Mouse (Mus musculus) embryo, embryonic 10 days (tissue): ENCODE data around the gene Thrb.

Experiments used
- DNase-seq: peaks from one replicate; pipeline ENCODE4 v3.0.0-alpha.2; 2015; ENCODE audit warnings: low spot score

Thrb gene

DNA sequence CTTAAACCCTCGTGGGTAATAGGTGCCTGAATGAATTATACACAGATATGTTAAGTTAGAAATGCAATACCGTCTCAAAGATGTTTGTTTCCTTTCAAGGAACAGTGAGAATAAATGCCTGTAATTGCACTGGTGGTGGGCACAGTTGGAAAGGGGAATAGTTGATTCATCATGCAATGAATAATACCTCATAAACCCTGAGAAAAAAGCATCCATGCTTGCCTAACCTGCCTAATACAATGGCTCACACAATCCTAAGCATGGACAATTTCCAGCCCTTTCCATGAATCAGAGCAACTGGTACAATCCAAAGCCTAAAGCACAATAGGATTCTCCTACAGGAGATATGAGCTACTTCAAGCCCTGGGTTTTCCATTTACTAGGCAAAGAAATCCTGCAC lies 299.8 kb downstream of the Thrb start:
- no peak for DNase-seq

DNA sequence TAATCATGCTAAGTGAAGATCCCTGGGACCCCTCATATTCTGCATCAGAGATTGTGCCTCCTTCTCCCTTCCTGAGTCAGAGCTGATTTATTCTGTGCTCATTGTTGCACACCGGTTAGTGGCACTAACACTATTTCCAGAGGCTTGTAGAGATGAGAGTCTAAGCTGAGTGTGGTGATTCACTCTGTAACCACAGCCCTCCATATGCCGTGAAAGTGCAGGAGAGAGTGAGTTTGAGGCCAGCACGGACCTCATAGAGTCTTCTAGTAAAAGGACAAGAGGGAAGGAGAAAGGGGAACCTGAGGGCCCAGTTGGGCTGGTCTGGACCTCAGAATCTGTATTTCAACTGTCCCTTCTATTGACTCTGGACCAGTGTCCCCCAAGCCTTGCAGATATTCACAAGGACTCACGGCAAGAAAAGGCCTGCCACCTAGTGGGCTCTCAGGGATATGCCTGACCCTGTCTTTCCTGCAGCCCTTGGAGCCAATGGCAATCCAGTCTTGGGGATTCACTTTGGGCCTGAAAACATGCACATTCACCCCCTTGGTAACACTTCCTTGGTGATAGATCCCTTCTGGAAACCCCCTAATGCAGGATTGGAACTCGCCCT lies 307.2 kb downstream of the Thrb start:
- peak; percentile 71 for DNase-seq

DNA sequence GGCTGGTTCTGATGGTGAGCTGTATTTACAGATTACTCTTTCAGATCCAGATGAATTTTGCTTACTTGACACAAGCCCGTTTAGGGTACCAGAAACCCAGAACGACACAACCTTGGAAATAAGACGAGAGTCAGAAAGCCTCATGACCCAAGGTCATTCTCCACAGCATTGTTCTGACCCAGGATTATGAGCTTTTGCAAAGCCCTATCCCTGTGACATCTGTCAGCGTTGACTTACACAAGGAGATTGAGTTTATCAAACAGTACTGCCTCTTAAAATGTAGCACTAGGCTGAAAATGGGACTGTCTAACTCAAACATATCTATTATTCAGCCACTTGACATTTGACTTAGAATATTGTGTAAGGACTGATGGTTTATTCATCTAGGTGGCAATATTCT lies 312.1 kb downstream of the Thrb start:
- DNase-seq = no peak

DNA sequence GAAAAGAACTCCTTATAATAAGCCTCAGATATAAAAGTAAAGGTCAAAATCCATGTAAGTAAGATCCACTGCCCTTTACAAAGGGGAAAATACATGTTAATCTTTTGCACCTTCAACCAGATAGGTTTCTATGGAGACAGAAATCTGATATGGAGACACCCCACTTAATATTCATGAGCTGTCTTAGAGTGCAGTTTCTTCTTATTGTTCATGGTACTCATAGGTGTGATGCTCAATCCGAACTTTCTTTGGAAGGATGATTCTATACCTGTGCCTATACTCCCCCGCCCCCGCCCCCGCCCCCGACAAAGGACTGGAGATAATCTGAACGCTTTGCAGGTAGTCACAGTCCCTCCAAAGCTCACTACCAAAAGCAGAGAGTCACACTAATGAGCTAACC lies 312.6 kb downstream of the Thrb start:
- no peak for DNase-seq

DNA sequence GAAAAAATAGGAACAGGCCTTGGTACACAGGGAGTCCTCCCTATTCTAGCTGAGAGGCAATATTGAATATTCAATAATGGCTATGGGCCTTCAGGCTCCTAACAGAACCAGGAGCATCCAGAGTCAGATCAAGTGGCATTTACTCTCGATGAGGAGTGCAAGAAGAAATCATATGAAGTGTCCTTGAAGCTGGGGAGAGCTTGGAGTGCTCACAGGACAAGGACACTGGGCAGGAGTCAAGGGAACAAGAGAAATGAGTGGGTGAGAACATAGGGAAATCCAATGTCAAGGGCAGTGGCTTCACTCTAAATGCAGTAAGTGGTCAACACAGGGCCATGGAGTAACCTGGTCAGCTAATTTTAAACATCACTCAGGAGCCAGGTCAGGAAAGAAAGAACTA lies 315.7 kb downstream of the Thrb start:
- no peak for DNase-seq

DNA sequence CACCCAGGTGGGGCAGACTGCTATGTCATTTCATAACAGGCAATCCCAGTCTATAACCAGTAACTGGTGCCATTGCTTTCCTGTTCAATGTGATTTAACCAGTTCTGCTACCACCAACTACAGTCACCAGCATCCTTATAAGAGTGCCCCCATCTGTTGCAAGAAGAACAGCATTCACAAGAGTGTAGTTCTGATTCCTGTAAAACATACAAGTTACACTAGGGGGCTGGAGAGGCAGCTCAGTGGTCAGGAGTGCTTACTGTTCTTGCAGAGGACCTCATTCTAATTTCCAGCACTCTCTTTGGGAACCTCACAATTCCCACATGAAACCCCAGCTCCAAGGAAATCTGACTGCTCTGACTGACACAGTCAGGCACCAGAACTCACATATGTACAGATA lies 318.2 kb downstream of the Thrb start:
- no peak for DNase-seq

DNA sequence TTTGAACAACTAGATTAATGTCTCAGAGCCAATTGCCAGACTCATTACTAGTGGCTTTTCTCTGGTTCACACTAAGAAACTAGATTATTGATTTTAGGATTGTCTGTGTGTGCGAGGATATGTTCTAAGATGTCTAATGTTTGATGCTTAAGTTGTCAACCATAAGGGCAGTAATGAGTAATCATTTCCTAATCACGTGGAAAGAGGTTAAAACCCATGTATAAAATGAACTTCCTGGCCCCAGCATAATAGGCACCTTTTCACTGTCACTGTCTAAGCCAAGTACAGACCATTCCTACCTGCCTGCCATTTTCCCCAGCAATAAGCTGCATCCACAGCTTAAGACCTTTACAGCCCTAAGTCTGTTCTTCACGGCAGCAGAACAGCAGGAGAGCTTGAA lies 321.2 kb downstream of the Thrb start:
- no peak for DNase-seq

DNA sequence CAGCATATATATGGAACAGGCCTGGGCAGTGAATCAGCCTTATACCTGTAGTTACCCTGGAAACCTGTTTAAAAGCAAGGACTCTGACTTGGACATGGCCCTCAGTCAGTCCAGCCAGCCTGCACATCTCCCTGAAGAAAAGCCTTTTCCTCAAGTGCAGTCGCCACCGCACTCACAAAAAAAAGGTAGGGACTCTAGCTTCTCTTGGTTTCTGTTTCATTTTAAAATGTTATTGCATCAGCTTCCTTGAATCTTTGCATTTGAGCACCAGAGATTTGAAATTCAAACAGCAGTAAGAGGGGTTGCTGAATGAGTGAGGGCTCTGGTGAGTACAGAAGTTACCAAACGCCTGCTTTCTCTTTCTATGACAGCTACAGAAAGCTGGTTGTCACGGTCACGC lies 322.0 kb downstream of the Thrb start:
- DNase-seq = no peak

DNA sequence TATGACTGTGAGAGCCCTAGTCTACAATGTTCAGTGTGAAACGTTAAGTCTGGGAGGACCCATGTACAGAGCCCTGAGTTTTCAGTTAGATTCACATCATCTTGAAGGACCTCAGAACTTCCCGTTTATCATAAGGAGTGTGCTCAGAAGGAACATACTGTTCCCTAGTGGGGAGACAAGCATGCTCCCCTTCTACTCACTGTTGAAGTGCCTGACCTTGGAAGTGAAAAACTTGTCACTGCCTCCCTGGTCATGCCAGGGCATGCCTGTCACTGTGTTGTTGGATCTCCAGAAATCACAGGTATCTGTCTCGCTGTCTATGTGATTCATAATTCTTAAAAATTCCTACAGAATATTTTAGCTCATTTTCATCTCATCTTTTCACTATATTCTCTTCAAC lies 323.3 kb downstream of the Thrb start:
- DNase-seq = no peak

DNA sequence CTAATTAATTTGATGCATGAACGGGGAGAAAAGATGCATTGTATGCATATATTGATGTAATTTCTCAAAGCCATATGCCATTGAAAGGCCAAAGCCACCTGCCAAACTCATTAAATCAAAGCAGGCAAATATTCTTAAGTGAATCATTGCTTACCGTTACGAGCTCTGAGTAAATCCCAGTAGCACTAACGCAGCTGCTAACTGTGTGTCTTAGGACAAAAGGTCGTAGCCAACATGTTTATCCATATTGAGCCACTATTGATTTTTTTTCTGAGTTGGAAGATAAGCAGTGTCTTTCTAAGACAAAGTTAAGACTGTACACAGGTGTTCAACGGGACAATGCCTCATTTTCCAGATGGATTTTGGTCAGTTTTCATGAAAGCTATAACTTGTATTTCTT lies 323.8 kb downstream of the Thrb start:
- DNase-seq = no peak

DNA sequence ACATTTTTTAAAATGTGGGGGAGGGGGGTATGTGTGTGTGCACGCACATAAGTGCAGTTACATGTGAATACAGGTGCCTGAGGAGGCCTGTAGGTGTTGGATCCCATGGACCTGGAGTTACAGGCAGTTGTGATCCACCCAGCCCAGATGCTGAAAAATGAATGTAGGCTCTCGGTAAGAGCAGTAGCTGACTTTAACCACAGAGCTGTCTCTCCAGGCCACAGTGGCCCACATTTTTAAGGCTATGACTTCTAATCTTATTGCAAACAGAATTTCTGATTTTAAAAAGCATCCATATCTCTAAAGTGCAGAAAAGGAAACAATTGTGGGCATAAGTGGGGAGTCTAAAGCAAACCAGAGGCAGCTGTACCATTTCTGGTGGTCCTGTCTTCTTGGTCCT lies 328.5 kb downstream of the Thrb start:
- DNase-seq = no peak

DNA sequence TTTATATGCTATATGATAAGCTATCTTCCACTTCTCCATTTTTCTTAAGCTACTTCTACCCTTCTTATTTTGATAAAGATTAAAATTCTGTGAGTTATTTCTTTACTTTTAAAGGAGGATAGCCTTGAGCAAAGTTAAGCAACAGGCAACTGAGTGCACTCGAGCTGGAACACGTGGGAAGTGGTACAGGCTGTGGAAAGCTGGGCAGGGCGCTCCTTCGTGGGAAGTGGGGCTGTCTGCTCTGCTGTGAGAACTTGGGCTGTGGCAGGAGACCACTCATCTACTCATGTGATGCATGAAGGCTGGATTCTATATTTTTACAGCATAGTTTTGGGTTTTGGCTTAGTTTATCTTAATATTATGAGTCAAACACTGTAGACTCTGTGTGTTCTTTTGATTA lies 329.1 kb downstream of the Thrb start:
- DNase-seq = no peak

DNA sequence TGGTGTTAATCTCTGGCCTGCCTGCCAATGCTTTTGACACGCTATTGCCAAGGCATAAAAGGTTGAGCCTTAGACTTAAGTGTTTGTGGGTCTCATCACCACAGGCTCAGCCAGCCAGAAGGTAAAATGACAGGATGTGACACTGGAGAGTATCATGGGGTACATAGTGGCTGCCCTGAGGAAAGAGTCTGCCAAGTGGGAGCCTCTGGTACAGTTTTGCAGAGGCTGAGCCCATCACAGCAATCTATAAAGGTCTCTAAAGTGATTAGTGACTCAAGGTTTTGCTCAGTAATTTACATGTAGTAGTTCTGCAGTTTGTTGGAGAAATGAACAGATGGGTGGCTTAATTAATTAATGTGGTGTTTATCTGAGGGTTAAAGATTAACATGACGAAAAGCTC lies 330.1 kb downstream of the Thrb start:
- DNase-seq = no peak

DNA sequence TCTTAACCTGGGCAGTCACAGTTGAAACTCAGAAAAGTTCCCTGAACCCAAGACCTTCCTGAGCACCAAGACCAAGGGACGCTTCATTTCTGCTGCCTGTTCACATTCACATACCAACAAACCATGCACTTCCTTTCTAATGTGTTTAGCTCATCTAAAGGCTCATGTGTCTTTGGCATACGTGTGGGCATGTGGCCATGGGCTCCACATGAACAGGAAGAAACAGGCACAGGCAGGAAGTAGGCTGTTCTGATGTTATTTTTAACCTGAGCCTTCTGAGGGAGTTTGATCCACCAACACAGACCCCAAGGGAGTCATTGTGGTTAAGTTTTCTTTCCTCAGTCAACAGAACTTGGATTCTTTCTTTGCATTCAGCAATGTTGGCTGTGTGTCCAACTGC lies 341.8 kb downstream of the Thrb start:
- DNase-seq = no peak

DNA sequence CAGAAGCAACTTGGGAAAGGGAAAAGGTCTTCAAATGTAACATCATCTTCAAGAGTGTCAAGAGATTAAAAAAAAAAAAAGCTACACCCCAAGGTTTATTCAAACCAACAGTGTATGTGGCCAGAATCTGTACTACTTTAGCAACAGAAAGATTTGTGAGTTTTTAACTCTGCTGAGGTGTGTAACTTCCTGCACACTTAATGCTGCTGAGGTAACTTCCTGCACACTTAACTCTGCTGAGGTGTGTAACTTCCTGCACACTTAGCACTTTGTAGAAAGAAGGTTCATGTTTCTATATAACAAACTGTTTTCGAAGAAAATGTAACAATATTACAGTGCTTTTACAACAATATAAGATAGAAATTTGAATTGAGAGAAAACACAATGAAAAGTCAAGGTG lies 343.6 kb downstream of the Thrb start:
- no peak for DNase-seq

DNA sequence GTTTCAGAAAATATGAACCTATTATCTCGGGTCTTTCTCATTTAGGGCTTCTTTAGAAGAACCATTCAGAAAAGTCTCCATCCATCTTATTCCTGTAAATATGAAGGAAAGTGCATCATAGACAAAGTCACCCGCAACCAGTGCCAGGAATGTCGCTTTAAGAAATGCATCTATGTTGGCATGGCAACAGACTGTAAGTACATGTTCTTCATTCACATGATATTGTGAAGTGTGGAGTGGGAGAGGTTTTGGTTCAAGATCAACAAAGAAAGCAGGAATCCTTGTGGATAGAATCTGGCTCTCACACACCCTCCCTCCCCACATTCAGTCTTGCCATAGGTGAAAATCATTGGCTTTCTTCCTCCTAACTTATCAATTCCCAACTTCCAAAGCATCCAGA lies 348.5 kb downstream of the Thrb start:
- DNase-seq = no peak

DNA sequence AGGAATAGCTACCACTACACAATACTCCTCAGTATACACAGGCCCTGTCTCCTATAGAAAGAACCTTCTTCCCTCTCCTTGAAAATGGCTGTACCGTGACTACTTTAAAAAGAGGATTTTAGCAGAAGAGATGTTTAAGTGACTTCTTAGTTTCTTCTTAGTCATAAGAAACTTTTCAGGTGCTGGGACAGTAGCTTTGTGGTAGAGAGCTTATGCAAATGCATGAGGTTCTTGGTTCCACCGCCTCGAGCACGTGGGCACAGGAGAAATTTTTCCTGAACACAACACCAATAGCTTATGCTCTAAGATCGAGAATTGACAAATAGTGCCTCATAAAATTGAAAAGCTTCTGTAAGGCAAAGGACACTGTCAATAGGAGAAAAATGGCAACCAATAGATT lies 356.5 kb downstream of the Thrb start:
- no peak for DNase-seq

DNA sequence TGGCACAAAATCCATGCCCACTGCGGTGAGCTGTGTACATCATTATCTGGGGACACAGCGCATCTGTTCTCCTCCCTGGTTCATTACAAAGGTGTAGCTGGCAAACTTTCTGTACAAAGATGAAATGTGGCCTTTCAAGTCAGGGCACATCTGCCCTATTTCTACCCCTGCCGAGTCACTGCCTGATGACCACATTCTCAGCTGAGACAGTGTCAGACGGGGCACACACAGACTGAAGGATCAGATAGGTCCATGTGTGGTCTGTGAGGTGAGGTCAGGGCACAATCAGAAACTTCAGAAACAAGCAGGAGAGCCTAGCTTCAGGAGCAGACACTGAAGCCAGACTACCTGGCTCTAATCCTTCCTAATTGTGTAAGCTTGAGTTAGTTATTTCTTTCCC lies 360.1 kb downstream of the Thrb start:
- no peak for DNase-seq

DNA sequence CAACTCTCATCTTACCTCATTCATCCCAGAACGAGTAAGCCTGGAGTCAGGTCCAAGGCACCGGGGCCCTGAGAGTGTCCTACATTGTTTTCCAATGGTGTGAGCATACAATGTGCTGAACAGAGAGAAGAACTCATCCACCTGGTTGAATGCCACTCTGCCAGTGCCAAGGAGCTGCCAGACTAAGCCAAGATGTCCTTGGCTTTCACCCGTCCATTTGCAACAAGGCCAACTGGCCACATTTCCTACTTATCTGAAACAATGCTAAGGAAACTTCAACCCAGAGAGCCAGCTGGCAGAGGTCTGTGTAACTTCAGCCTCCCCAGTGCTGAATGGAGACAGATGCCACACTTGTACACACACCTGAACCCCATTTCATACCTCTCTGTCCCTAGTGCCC lies 360.6 kb downstream of the Thrb start:
- no peak for DNase-seq

DNA sequence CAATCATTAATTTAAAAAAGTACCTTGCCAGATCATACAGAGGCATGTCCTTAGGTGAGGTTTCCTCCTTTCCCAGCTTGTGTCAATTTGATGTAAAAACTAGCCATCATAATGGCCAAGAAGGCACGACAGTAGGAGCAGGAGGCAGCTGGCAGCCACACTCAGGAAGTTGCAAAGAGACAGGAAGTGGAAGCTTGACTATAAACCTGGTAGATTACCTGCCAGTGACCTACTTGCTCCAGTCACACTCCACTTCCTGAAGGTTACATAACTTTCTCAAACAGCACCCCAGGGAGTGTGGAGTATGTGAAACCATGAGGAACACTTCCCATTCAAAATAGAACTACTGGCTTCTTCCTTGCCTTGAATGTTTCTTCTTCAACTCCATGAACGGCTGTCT lies 361.7 kb downstream of the Thrb start:
- no peak for DNase-seq

DNA sequence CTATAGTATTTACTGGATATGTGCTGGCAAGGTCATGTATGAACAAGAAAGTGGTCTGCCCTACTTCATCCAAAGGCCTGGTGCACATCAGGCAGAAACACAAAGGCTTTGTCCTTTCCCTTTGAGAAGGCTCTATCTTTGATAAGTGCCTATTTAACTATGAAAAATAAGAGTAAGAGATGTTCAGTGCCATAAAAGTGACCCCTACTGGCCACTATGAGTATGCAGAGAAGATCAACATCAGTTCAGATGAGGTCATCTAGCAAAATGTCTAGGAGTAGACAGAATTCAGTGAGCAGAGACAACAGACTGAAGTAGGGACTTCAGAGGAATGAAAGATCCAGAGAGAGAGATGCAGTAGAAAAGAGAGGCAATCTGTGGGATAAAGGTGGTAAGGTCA lies 362.3 kb downstream of the Thrb start:
- no peak for DNase-seq

DNA sequence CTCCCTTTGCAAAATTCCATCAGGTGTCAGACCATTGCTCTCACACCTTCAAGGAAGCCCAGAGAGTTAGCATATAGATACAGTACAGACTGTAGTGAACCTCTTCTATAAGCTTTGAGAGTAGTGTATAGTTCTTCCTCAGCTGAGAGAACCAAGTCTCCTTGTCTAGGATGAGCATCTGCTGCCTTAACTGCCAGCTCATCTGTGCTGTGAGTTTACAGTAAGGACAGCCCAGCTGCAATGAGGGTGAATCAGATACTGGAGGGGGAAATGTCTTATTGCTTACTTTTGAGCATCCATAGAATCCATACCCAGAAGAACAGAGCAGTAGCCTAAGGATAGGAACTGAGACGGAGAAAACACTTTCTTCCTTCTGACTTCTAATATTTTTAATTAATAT lies 367.8 kb downstream of the Thrb start:
- no peak for DNase-seq

DNA sequence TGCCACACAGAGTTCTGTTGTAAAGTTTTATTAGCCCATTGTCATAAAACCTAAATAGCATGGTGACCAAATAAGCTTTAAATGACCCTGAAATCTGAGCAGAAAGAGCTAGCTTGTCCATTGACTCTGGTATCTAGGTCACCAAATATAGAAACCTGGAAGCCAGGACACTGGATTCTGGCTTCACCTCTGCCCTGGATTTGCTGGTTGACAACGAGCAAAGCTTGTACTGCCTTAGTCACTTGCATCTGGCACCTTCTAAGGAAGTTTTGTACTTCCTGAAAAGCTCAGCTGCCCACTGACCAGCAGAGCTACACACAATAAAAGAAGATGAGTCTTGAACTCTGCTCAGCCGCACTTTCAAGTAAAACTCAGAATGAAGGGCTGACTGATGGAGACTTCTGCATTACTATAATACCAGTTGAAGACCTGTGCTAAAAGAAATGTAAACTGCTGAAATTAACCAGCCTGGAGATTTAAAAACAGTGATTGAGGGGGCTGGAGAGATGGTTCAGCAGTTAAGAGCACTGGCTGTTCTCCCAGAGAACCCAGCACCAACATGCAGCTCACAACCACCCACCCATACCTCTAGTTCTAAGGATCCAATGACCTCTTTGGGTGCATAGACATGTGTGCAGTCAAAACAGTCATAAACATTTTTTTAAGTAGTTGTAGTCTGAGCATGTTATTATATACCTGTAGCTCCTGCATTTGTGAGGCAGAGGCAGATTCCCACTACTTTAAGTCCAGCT lies 369.3 kb downstream of the Thrb start:
- DNase-seq = no peak

DNA sequence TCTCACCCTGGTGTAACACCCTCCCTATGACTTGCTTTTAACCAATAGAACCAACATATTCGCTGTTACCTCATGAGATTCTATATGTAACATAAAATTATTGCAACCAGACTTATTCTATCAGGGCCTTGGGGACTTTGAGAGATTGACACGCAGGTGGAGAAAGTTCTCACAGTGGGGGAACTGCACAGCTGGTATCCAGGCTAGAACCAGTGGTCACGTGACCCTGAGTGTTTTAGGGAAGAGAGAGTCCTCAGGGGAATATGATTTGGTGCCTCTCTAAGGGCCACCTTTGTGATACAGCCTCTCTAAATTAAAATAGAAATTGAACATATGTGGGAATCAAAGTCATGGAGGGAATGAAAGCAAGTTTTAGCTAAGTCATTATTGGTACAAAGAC lies 371.9 kb downstream of the Thrb start:
- DNase-seq = no peak
